Mouse (Mus musculus) frontal cortex, adult 2 months (tissue): Measurements from ENCODE around the gene Gch1. TPM values are rescaled to one million over a fixed set of nuclear protein-coding genes. Genes with fewer than 3 reads are reported as not detected.
"Not testable (repeated sequence)": the region's sequence is repeated elsewhere in the genome, so short reads cannot be mapped to it uniquely, and the experiment has no call there.

Source experiments
- DNase-seq, 2 experiments: peaks; one replicate each; pipeline ENCODE4 v3.0.0; 2022; ENCODE audit warnings: low spot score in 1 of 2; ENCODE audit errors: extremely low spot score in 1 of 2
- polyA plus RNA-seq: library from polyadenylated mRNA; depleted of rRNA; stranded (reverse); fragments of >200 nt; gene quantifications from 2 replicates; pipeline ENCODE4 v1.2.3, GENCODE M21; 2012

The Gch1 gene
- polyA plus RNA-seq, 1 experiment = 1.8 TPM

- no peak for DNase-seq
Measured at GRCm38 (mm10) chr14:47170499-47171109, 18.6 kb downstream of the Gch1 start.

GRCm38 (mm10) chr14:47169677-47170410 lies 19.4 kb downstream of the Gch1 start:
- no peak for DNase-seq

- DNase-seq = no peak
Measured at GRCm38 (mm10) chr14:47165741-47166140, 23.5 kb downstream of the Gch1 start.

GRCm38 (mm10) chr14:47165117-47165516 lies 24.1 kb downstream of the Gch1 start:
- DNase-seq = no peak

GRCm38 (mm10) chr14:47161921-47162427 lies 27.2 kb downstream of the Gch1 start:
- no peak for DNase-seq

- no peak for DNase-seq
Measured at GRCm38 (mm10) chr14:47160051-47160640, 29.1 kb downstream of the Gch1 start.

GRCm38 (mm10) chr14:47154303-47154702 lies 34.9 kb downstream of the Gch1 start:
- no peak for DNase-seq

- no peak for DNase-seq
Measured at GRCm38 (mm10) chr14:47151306-47151705, 37.9 kb downstream of the Gch1 start.

- DNase-seq = no peak
Measured at GRCm38 (mm10) chr14:47144326-47144725, 44.9 kb downstream of the Gch1 start.

GRCm38 (mm10) chr14:47138853-47139252 lies 50.4 kb downstream of the Gch1 start:
- DNase-seq = no peak

- DNase-seq = peak in 1 of 2 experiments; percentile 1
Measured at GRCm38 (mm10) chr14:47136637-47137036, 52.6 kb downstream of the Gch1 start.

GRCm38 (mm10) chr14:47133948-47134347 lies 55.3 kb downstream of the Gch1 start:
- no peak for DNase-seq

- no peak for DNase-seq
Measured at GRCm38 (mm10) chr14:47127987-47128386, 61.2 kb downstream of the Gch1 start.

GRCm38 (mm10) chr14:47117522-47117921 lies 71.7 kb downstream of the Gch1 start:
- DNase-seq = no peak

GRCm38 (mm10) chr14:47116062-47116762 lies 73.0 kb downstream of the Gch1 start:
- no peak for DNase-seq

- no peak for DNase-seq
Measured at GRCm38 (mm10) chr14:47115154-47115553, 74.1 kb downstream of the Gch1 start.

GRCm38 (mm10) chr14:47111341-47111740 lies 77.9 kb downstream of the Gch1 start:
- no peak for DNase-seq

- DNase-seq = not testable (repeated sequence)
Measured at GRCm38 (mm10) chr14:47110391-47110790, 78.8 kb downstream of the Gch1 start.

GRCm38 (mm10) chr14:47107461-47107860 lies 81.8 kb downstream of the Gch1 start:
- no peak for DNase-seq

GRCm38 (mm10) chr14:47105755-47106154 lies 83.5 kb downstream of the Gch1 start:
- no peak for DNase-seq

GRCm38 (mm10) chr14:47105174-47105557 lies 84.0 kb downstream of the Gch1 start:
- no peak for DNase-seq
